Comparison of ENCODE assay signal across 20 mouse cellular contexts in genomic region chr6:126966241-126967026, GRCm38 (mm10). TPM values are rescaled to one million over a fixed set of nuclear protein-coding genes. Genes with fewer than 3 reads are reported as not detected.
DNase-seq lines count a peak whose midpoint lies in the region.
"Had no signal": no experiment of that assay in that cellular context is flagged by ENCODE, and none has a peak within 500 bp of the region (broad histone marks: within the 10 kb centered on the region; RNA-seq: fewer than 3 reads in every experiment).

No protein-coding gene starts in this region.

- DNase-seq in left cerebral cortex, adult 18-20 months (ENCODE audit: low spot score in 2 of 2), result peak; percentile 13 to 16
- DNase-seq in left cerebral cortex, adult 11 months (ENCODE audit: low spot score), result no peak
- peak; percentile 84 for DNase-seq in NIH3T3 (ENCODE audit: low read depth)
- peak; percentile 64 for DNase-seq in brain, adult 2 months (ENCODE audit: low read depth, low spot score)
- DNase-seq in heart, postnatal 10 days, result peak; percentile 48
- DNase-seq in spleen, postnatal 36 days (ENCODE audit: low spot score in 2 of 2), result no peak
- no peak for DNase-seq in adrenal gland, postnatal 25 days
- DNase-seq in kidney, adult 11 months, result no peak
- DNase-seq: adrenal gland, postnatal 14 days; cerebellum, adult 8-10 months; gastrocnemius, postnatal 36 days; lung, embryonic 14.5 days; midbrain, embryonic 14.5 days; thymus, postnatal 36 days had no signal

- intact Hi-C loops in heart, postnatal 10 days (cut with DNase I), result no loop called here

RNA-seq across cellular contexts. Expression of gene D6Wsu163e, which starts 26.7 kb away (rescaled TPM):
- 10 to 100 TPM; 47.2 to 47.4 TPM for total RNA-seq in left cerebral cortex, adult 18-20 months (2021)
- 10 to 100 TPM; 12.9 to 14.7 TPM for total RNA-seq in heart, postnatal 10 days (2021)
- total RNA-seq in adrenal gland, postnatal 25 days (2021), result 24.7 and 25.1 TPM in 2 replicates

RNA-seq across cellular contexts. Expression of gene Rad51ap1, which starts 27.0 kb away (rescaled TPM):
- 1 to 10 TPM; 1.1 to 3.1 TPM for total RNA-seq in left cerebral cortex, adult 18-20 months (2021)
- 10 to 100 TPM in 1 of 2 experiments, 1 to 10 TPM in 1; 8.6 to 10.0 TPM for total RNA-seq in heart, postnatal 10 days (2021)
- 3.7 and 5.9 TPM in 2 replicates for total RNA-seq in adrenal gland, postnatal 25 days (2021)

RNA-seq across cellular contexts. Expression of gene Dyrk4, which starts 44.8 kb away (rescaled TPM):
- under 1 TPM in 1 of 2 experiments, not detected in 1; 0.23 TPM for total RNA-seq in left cerebral cortex, adult 18-20 months (2021)
- total RNA-seq in heart, postnatal 10 days (2021), result not detected
- not detected in 2 replicates for total RNA-seq in adrenal gland, postnatal 25 days (2021)
- total RNA-seq: common myeloid progenitor, adult 5-6 weeks; gastrocnemius, postnatal 36 days; MEL; neutrophil, adult 5-6 weeks had no signal

RNA-seq across cellular contexts. Expression of gene Fgf6, which starts 49.0 kb away (rescaled TPM):
- not detected for total RNA-seq in left cerebral cortex, adult 18-20 months (2021)
- total RNA-seq in heart, postnatal 10 days (2021), result under 1 TPM; 0.15 to 0.22 TPM
- not detected in 2 replicates for total RNA-seq in adrenal gland, postnatal 25 days (2021)
- total RNA-seq: adrenal gland, postnatal 14 days; common myeloid progenitor, adult 5-6 weeks; layer of hippocampus, postnatal 14 days; left cerebral cortex, postnatal 36 days; megakaryocyte, adult 5-6 weeks; MEL; neutrophil, adult 5-6 weeks had no signal

Comparison
In these comparisons a context has a peak if more than half of its experiments do, and no peak if none do; other contexts are left out.
1. DNase-seq: peak in left cerebral cortex, adult 18-20 months (2 of 2), NIH3T3 (single experiment), brain, adult 2 months (single experiment) and heart, postnatal 10 days (2 of 2); none in left cerebral cortex, adult 11 months (single experiment), spleen, postnatal 36 days (0 of 2), adrenal gland, postnatal 25 days (single experiment) and kidney, adult 11 months (single experiment).